Mouse (Mus musculus): ENCODE data around the gene Rasa4. TPM values are rescaled to one million over a fixed set of nuclear protein-coding genes. Genes with fewer than 3 reads are reported as not detected.

The Rasa4 gene
- polyA plus RNA-seq, 1 experiment from 2014 or later, result 25.0 TPM

- H3K4me3 ChIP-seq (ENCODE audit: low read length), result peak within 1 kb of the TSS; percentile 88
- peak; percentile 97 for ATAC-seq
- H3K4me2 ChIP-seq (ENCODE audit: low read length), result peak within 1 kb of the TSS; percentile 92
- peak within 1 kb of the TSS; percentile 78 for H3K27ac ChIP-seq (ENCODE audit: low read depth, low read length)
- no peaks in the 10 kb centered on the region for H3K9me3 ChIP-seq (ENCODE audit: control insufficient read depth, low read length)
- peaks cover 17% of the 10 kb centered on the region for H3K4me1 ChIP-seq (ENCODE audit: control insufficient read depth, insufficient read depth, low read depth, low read length)
- H3K9ac ChIP-seq (ENCODE audit: low read depth, low read length), result peak within 1 kb of the TSS; percentile 87
- WGBS, result 2% methylated on average over 42 of the region's 42 CpGs
- H3K36me3 ChIP-seq (ENCODE audit: control insufficient read depth, insufficient read depth, low read length), result peaks cover 6% of the 10 kb centered on the region
- no peaks in the 10 kb centered on the region for H3K27me3 ChIP-seq (replicated peaks; ENCODE audit: control insufficient read depth, insufficient read depth, low read length)
Measured at GRCm38 (mm10) chr5:136115891-136116783, 32.4 kb downstream of the Rasa4 start, which contains the start of gene Polr2j. TSS of gene Polr2j (plus strand) at chr5:136116631.

- Histone ChIP-seq H3K4me3 (ENCODE audit: low read length) (peak overlapping the region; percentile 88), H3K27me3 (replicated peaks; ENCODE audit: control insufficient read depth, insufficient read depth, low read length) (no peaks in the 10 kb centered on the region), H3K36me3 (ENCODE audit: control insufficient read depth, insufficient read depth, low read length) (peaks cover 10% of the 10 kb centered on the region), H3K9ac (ENCODE audit: low read depth, low read length) (peak overlapping the region; percentile 87), H3K9me3 (ENCODE audit: control insufficient read depth, low read length) (no peaks in the 10 kb centered on the region), H3K27ac (ENCODE audit: low read depth, low read length) (peak overlapping the region; percentile 78), H3K4me1 (ENCODE audit: control insufficient read depth, insufficient read depth, low read depth, low read length) (peaks cover 17% of the 10 kb centered on the region), H3K4me2 (ENCODE audit: low read length) (peak overlapping the region; percentile 92)
- ATAC-seq, result peak; percentile 64
- WGBS, result 1% methylated on average over 20 of the region's 22 CpGs
Measured at GRCm38 (mm10) chr5:136116784-136117112, 33.0 kb downstream of the Rasa4 start.

- Histone ChIP-seq H3K4me2 (ENCODE audit: low read length) (no peak overlapping the region), H3K27ac (ENCODE audit: low read depth, low read length) (no peak overlapping the region), H3K9me3 (ENCODE audit: control insufficient read depth, low read length) (no peaks in the 10 kb centered on the region), H3K4me3 (ENCODE audit: low read length) (no peak overlapping the region), H3K4me1 (ENCODE audit: control insufficient read depth, insufficient read depth, low read depth, low read length) (peaks cover 12% of the 10 kb centered on the region), H3K9ac (ENCODE audit: low read depth, low read length) (no peak overlapping the region), H3K27me3 (replicated peaks; ENCODE audit: control insufficient read depth, insufficient read depth, low read length) (no peaks in the 10 kb centered on the region), H3K36me3 (ENCODE audit: control insufficient read depth, insufficient read depth, low read length) (peaks cover 34% of the 10 kb centered on the region)
- no peak for ATAC-seq
- WGBS, result 89% methylated on average over 10 of the region's 10 CpGs
Measured at GRCm38 (mm10) chr5:136122165-136122564, 38.4 kb downstream of the Rasa4 start.

GRCm38 (mm10) chr5:136135571-136136291 is 52.0 kb downstream of the Rasa4 start, which contains the start of the genes Lrwd1 and Alkbh4:
TSS of gene Lrwd1 (minus strand) at chr5:136136074.
TSS of gene Alkbh4 (plus strand) at chr5:136136146.
- no peaks in the 10 kb centered on the region for H3K9me3 ChIP-seq (ENCODE audit: control insufficient read depth, low read length)
- H3K4me2 ChIP-seq (ENCODE audit: low read length), result peak within 1 kb of the TSS; percentile 76
- peak; percentile 95 for ATAC-seq
- H3K4me1 ChIP-seq (ENCODE audit: control insufficient read depth, insufficient read depth, low read depth, low read length), result peaks cover 15% of the 10 kb centered on the region
- under 1% methylated on average over 59 of the region's 60 CpGs for WGBS
- peaks cover 21% of the 10 kb centered on the region for H3K36me3 ChIP-seq (ENCODE audit: control insufficient read depth, insufficient read depth, low read length)
- H3K4me3 ChIP-seq (ENCODE audit: low read length), result peak within 1 kb of the TSS; percentile 79
- peak within 1 kb of the TSS; percentile 84 for H3K9ac ChIP-seq (ENCODE audit: low read depth, low read length)
- H3K27me3 ChIP-seq (replicated peaks; ENCODE audit: control insufficient read depth, insufficient read depth, low read length), result no peaks in the 10 kb centered on the region
- peak within 1 kb of the TSS; percentile 65 for H3K27ac ChIP-seq (ENCODE audit: low read depth, low read length)

GRCm38 (mm10) chr5:136136292-136136990 is 52.7 kb downstream of the Rasa4 start:
- 7% methylated on average over 20 of the region's 20 CpGs for WGBS
- no peaks in the 10 kb centered on the region for H3K9me3 ChIP-seq (ENCODE audit: control insufficient read depth, low read length)
- peak overlapping the region; percentile 79 for H3K4me3 ChIP-seq (ENCODE audit: low read length)
- peaks cover 15% of the 10 kb centered on the region for H3K4me1 ChIP-seq (ENCODE audit: control insufficient read depth, insufficient read depth, low read depth, low read length)
- peaks cover 26% of the 10 kb centered on the region for H3K36me3 ChIP-seq (ENCODE audit: control insufficient read depth, insufficient read depth, low read length)
- peak overlapping the region; percentile 65 for H3K27ac ChIP-seq (ENCODE audit: low read depth, low read length)
- no peak; the same call in 1 of the 2 replicates for ATAC-seq
- no peaks in the 10 kb centered on the region for H3K27me3 ChIP-seq (replicated peaks; ENCODE audit: control insufficient read depth, insufficient read depth, low read length)
- peak overlapping the region; percentile 77 for H3K9ac ChIP-seq (ENCODE audit: low read depth, low read length)
- peak overlapping the region; percentile 74 for H3K4me2 ChIP-seq (ENCODE audit: low read length)

GRCm38 (mm10) chr5:136137658-136138274 is 54.0 kb downstream of the Rasa4 start:
- peaks cover 15% of the 10 kb centered on the region for H3K4me1 ChIP-seq (ENCODE audit: control insufficient read depth, insufficient read depth, low read depth, low read length)
- H3K9ac ChIP-seq (ENCODE audit: low read depth, low read length), result no peak overlapping the region
- WGBS, result 79% methylated on average over 13 of the region's 13 CpGs
- no peak overlapping the region for H3K27ac ChIP-seq (ENCODE audit: low read depth, low read length)
- peaks cover 21% of the 10 kb centered on the region for H3K36me3 ChIP-seq (ENCODE audit: control insufficient read depth, insufficient read depth, low read length)
- no peaks in the 10 kb centered on the region for H3K9me3 ChIP-seq (ENCODE audit: control insufficient read depth, low read length)
- no peak for ATAC-seq
- no peak overlapping the region for H3K4me2 ChIP-seq (ENCODE audit: low read length)
- H3K4me3 ChIP-seq (ENCODE audit: low read length), result no peak overlapping the region
- H3K27me3 ChIP-seq (replicated peaks; ENCODE audit: control insufficient read depth, insufficient read depth, low read length), result no peaks in the 10 kb centered on the region

DNA sequence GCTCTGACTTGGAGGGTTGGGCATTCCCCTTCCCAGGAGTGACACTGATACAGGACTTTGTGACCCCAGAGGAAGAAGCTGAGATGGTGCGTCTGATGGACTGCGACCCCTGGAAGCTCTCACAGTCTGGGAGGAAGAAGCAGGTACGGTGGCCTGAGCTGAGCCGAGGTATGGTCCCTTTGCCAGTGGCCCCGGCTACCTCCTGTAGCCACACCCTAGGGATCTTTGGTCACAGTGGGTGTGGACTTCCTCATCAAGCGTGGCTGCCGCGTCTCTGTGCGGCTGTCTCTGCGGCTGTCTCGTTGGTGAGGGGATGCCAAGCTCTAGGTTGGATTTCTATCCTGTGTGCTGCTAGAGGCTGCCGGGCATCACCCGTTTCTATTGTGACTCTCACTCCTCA is 55.7 kb downstream of the Rasa4 start:
- Histone ChIP-seq H3K4me2 (ENCODE audit: low read length) (no peak overlapping the region), H3K4me3 (ENCODE audit: low read length) (no peak overlapping the region), H3K36me3 (ENCODE audit: control insufficient read depth, insufficient read depth, low read length) (peaks cover 21% of the 10 kb centered on the region), H3K9me3 (ENCODE audit: control insufficient read depth, low read length) (no peaks in the 10 kb centered on the region), H3K4me1 (ENCODE audit: control insufficient read depth, insufficient read depth, low read depth, low read length) (peaks cover 15% of the 10 kb centered on the region), H3K9ac (ENCODE audit: low read depth, low read length) (no peak overlapping the region), H3K27ac (ENCODE audit: low read depth, low read length) (no peak overlapping the region), H3K27me3 (replicated peaks; ENCODE audit: control insufficient read depth, insufficient read depth, low read length) (no peaks in the 10 kb centered on the region)
- no peak for ATAC-seq
- 96% methylated on average over 13 of the region's 13 CpGs for WGBS

DNA sequence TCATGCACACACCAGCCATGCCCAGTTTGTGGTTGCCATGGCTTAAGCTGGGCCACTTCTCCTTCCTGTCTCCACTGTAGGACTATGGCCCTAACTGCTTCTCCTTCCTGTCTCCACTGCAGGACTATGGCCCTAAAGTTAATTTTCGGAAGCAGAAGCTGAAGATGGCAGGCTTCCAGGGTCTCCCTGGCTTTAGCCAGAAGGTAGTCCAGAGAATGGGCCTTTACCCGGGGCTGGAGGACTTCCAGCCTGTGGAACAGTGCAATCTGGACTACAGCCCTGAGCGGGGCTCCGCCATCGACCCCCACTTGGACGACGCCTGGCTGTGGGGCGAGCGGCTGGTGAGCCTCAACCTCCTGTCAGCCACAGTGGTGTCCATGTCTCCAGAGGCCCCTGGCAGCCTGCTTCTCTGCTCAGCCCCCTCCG is 56.4 kb downstream of the Rasa4 start:
- Histone ChIP-seq H3K36me3 (ENCODE audit: control insufficient read depth, insufficient read depth, low read length) (peaks cover 21% of the 10 kb centered on the region), H3K9ac (ENCODE audit: low read depth, low read length) (no peak overlapping the region), H3K4me1 (ENCODE audit: control insufficient read depth, insufficient read depth, low read depth, low read length) (peaks cover 9% of the 10 kb centered on the region), H3K27ac (ENCODE audit: low read depth, low read length) (no peak overlapping the region), H3K27me3 (replicated peaks; ENCODE audit: control insufficient read depth, insufficient read depth, low read length) (no peaks in the 10 kb centered on the region), H3K4me3 (ENCODE audit: low read length) (no peak overlapping the region), H3K4me2 (ENCODE audit: low read length) (no peak overlapping the region), H3K9me3 (ENCODE audit: control insufficient read depth, low read length) (no peaks in the 10 kb centered on the region)
- WGBS, result 90% methylated on average over 10 of the region's 10 CpGs
- no peak for ATAC-seq

Data from hindbrain, embryonic 16.5 days (tissue).